Mouse (Mus musculus) heart, embryonic 12.5 days (tissue): ENCODE measurements around the gene Cul7. TPM values are rescaled to one million over a fixed set of nuclear protein-coding genes. Genes with fewer than 3 reads are reported as not detected.

ENCODE experiments used
- ATAC-seq: fragments of 200-750 bp; cut with Nextera tagmentation; 2 replicates; pipeline ENCODE4 v1.8.0; 2017; ENCODE audit warnings: moderate TSS enrichment, moderate library complexity; ENCODE audit not compliant: insufficient number of reproducible peaks, low FRiP score
- H3K27ac ChIP-seq: fragments of 300-500 bp; sonication (generic); 2 replicates; pipeline ENCODE4 v1.5.1; 2016; ENCODE audit warnings: mild to moderate bottlenecking, moderate library complexity; ENCODE audit not compliant: poor library complexity, severe bottlenecking
- H3K27me3 ChIP-seq: fragments of 300-500 bp; sonication (generic); replicated peaks from 2 replicates; pipeline ENCODE4 v1.6.1; 2016; ENCODE audit warnings: mild to moderate bottlenecking, moderate library complexity
- H3K36me3 ChIP-seq: fragments of 300-500 bp; sonication (generic); 2 replicates; pipeline ENCODE4 v1.6.1; 2016; ENCODE audit warnings: mild to moderate bottlenecking, moderate library complexity
- H3K4me1 ChIP-seq: fragments of 300-500 bp; sonication (generic); replicated peaks from 2 replicates; pipeline ENCODE4 v1.6.1; 2016; ENCODE audit warnings: mild to moderate bottlenecking
- H3K4me2 ChIP-seq: fragments of 300-500 bp; sonication (generic); 2 replicates; pipeline ENCODE4 v1.6.1; 2016; ENCODE audit warnings: mild to moderate bottlenecking, moderate library complexity
- H3K4me3 ChIP-seq: fragments of 300-500 bp; sonication (generic); 2 replicates; pipeline ENCODE4 v1.5.1; 2016; ENCODE audit warnings: mild to moderate bottlenecking
- H3K9ac ChIP-seq: fragments of 300-500 bp; sonication (generic); 2 replicates; pipeline ENCODE4 v1.6.1; 2016; ENCODE audit warnings: mild to moderate bottlenecking, moderate library complexity
- H3K9me3 ChIP-seq: fragments of 300-500 bp; sonication (generic); replicated peaks from 2 replicates; pipeline ENCODE4 v1.6.1; 2016; ENCODE audit warnings: mild to moderate bottlenecking, moderate library complexity
- WGBS: fragments of 180-500 bp; shearing (Covaris S2); methylation state at CpG from one replicate; pipeline ENCODE4 v1.1.7; 2016; 5-methylcytosine and 5-hydroxymethylcytosine counted together
- polyA plus RNA-seq: library from polyadenylated mRNA; unstranded; fragments of >200 nt; fragmentation: Nextera tagmentation; extraction: Ambion mirVana; gene quantifications from 2 replicates; pipeline ENCODE4 v1.2.1, GENCODE M21; 2016

The Cul7 gene
- polyA plus RNA-seq, 1 experiment from 2014 or later = 53.1 TPM

DNA sequence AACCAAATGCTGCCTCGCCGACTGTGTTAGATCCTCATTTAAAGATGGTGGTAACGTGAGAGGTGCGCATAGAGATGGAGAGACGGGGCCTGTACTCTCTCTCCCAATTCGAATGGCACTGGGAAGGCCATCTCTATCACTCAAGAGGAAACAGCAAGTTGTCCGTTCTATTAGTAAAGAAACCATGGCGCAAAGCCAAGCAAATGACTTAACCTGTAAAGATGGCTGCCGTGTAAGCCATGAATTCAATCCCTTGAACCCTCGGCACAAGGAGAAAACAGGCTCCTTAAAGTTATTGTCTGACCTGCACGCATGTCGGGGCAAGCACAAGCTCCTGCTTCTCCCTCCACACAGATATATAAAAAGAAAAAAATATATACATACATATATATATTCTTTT lies 32.3 kb upstream of the Cul7 start:
- no peaks in the 10 kb centered on the region for H3K9me3 ChIP-seq
- H3K27me3 ChIP-seq = no peaks in the 10 kb centered on the region
- no peak for ATAC-seq
- peak overlapping the region; percentile 93 for H3K27ac ChIP-seq
- peak overlapping the region; percentile 5; the same call in 1 of the 2 replicates for H3K4me3 ChIP-seq
- H3K4me1 ChIP-seq = peaks cover 87% of the 10 kb centered on the region
- 47% methylated on average over 12 of the region's 12 CpGs for WGBS
- no peaks in the 10 kb centered on the region for H3K36me3 ChIP-seq
- H3K4me2 ChIP-seq = peak overlapping the region; percentile 54
- peak overlapping the region; percentile 70 for H3K9ac ChIP-seq

DNA sequence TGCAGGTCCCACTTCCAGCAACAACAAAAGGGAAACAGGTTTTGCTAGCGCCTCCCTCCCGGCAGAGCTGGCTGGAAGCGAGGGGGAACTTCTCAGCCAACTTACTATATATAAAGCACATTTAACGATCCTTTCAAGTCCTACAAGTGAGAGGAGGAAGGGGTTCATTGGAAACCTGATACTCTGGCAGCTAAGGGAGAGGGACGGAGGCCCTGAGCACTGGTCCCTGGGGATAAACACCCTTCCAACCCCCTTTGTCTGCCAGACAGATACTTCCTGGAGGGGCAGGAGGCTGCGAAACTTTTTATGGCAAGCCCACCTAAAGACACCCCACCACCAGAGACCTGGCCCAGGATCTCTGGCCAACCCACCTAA lies 31.8 kb upstream of the Cul7 start:
- Histone ChIP-seq H3K36me3 (no peaks in the 10 kb centered on the region), H3K27me3 (no peaks in the 10 kb centered on the region), H3K9ac (peak overlapping the region; percentile 70), H3K4me3 (peak overlapping the region; percentile 8; the same call in 1 of the 2 replicates), H3K9me3 (no peaks in the 10 kb centered on the region), H3K4me2 (peak overlapping the region; percentile 54), H3K4me1 (peaks cover 87% of the 10 kb centered on the region), H3K27ac (peak overlapping the region; percentile 93)
- ATAC-seq = no peak
- 8% methylated on average over 6 of the region's 6 CpGs for WGBS

DNA sequence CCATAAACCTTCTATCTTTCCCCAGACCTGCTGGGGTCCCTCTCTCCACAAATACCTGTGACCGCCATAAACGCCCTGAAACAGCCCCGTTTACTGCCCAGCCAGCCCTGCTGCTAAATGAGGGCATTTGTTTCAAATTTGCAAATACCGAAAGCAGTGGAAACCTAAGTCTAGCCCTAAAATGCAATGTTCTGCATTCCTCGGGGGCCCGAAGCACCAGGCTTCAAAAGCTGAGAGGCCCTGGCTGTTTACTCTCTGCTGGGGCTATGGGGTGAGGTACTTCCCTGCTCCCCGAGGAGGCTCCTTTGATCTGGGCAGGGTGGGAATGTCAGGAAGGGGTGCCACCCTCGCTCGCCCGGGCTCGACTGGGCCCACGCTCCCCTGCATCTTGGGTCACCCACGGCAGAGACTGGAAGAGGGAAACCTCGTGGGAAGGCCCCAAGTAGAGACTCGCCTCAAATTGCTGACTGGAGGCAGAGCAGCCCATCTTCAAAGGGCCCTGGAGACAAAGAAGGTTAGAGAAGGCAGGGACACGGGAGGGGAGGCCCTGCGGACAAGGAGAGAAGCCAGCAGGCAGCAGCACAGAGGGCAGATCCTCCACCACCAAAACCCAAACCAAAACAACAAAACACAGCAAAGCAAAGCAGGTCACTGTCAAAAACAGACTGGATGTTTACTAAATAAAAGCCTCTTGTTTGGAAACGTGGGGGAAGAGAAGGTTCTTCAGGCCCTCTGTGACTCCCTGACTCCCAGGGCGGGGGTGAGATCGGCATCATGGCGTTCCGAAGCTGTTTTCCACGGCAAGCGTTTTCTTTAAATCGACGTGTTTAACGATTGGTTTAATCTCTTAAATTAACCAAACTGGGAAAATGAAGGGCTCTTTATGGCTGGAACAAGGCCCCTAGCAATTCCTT lies 31.1 kb upstream of the Cul7 start:
- Histone ChIP-seq H3K9me3 (no peaks in the 10 kb centered on the region), H3K4me2 (peak overlapping the region; percentile 54), H3K27me3 (no peaks in the 10 kb centered on the region), H3K36me3 (no peaks in the 10 kb centered on the region), H3K4me1 (peaks cover 87% of the 10 kb centered on the region), H3K4me3 (peak overlapping the region; percentile 8), H3K9ac (peak overlapping the region; percentile 70), H3K27ac (peak overlapping the region; percentile 93)
- 13% methylated on average over 27 of the region's 27 CpGs for WGBS
- no peak for ATAC-seq

DNA sequence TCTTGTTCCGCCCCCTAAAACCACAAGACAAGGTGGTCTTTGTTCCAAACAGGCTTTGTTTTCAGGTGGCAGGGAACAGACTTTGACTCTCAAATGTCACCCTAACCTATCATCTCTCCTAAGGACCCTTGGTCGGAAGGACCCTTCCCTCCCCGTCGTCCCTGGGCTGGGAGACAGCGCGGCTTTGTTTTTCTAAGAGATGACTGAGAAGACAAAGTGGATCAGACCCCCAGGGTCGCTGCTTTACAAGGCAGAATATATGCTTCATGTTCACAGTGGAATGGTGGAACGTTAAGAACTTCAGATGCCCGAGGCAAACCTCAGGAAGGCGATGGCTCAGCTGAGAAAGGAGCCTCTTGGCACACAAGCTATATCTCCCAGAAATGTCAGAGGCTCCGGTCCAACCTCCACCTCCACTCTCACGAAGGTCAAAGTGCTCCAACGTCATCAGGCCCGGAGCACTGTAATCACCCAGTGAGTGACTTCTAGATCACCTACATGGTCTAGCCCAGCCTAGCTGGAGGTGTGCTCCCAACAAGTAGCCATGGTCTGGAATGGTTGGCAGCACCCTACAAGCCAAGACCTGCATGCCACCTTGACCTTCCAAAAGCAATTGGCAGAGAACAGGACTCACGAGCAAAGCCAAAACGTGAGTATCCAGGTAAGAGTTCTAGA lies 30.3 kb upstream of the Cul7 start:
- Histone ChIP-seq H3K4me3 (no peak overlapping the region), H3K4me1 (peaks cover 89% of the 10 kb centered on the region), H3K27me3 (no peaks in the 10 kb centered on the region), H3K27ac (peak overlapping the region; percentile 93), H3K4me2 (peak overlapping the region; percentile 54), H3K36me3 (no peaks in the 10 kb centered on the region), H3K9ac (peak overlapping the region; percentile 70), H3K9me3 (no peaks in the 10 kb centered on the region)
- 29% methylated on average over 16 of the region's 16 CpGs for WGBS
- ATAC-seq = no peak

DNA sequence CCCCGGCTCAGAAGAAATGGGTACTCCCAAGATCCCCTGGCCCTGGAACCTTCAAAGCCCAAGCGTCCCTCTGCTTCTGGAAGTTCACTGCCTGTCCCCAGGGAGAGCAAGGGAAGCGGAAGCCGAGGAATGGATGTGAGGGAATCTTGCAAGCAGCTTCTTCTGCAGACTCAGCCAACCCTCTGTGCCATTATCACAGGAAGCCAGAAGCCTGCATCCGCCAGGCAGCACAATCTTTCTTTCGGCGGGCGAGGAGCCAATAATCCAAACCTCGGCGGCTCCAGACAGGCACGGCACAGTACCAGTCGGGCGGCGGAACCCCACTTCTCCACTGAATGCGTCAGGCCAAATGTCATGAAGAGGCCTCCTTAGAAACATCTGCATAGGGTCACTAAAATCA lies 28.8 kb upstream of the Cul7 start:
- 21% methylated on average over 15 of the region's 15 CpGs for WGBS
- H3K27ac ChIP-seq = peak overlapping the region; percentile 93
- peaks cover 99% of the 10 kb centered on the region for H3K4me1 ChIP-seq
- ATAC-seq = peak; percentile 60; the same call in 1 of the 2 replicates
- peak overlapping the region; percentile 33; the same call in 1 of the 2 replicates for H3K9ac ChIP-seq
- no peaks in the 10 kb centered on the region for H3K36me3 ChIP-seq
- peak overlapping the region; percentile 13 for H3K4me3 ChIP-seq
- H3K9me3 ChIP-seq = no peaks in the 10 kb centered on the region
- peak overlapping the region; percentile 60 for H3K4me2 ChIP-seq
- H3K27me3 ChIP-seq = no peaks in the 10 kb centered on the region

DNA sequence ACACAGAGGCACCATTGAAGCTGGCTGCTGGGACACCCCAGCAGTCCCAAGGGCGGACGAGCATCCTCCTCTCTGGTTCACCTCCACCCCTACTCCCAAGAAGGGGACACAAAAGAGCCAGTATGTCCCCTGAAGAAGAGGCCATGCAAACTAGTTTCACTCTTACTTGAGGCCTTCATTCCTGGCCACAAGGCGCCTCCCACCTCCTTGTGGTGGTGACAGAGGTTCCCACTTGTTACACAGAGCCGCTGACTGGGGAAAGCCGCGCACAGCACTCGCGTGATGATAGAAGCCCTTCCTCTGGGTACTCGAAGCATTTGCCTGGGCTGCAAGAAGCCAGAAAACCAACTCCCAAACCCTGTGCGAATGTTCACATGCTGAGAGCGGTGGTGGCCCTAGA lies 27.9 kb upstream of the Cul7 start:
- H3K4me1 ChIP-seq = peaks cover 99% of the 10 kb centered on the region
- ATAC-seq = no peak
- H3K4me2 ChIP-seq = peak overlapping the region; percentile 60
- WGBS = 38% methylated on average over 11 of the region's 11 CpGs
- H3K27ac ChIP-seq = peak overlapping the region; percentile 93
- no peaks in the 10 kb centered on the region for H3K9me3 ChIP-seq
- no peaks in the 10 kb centered on the region for H3K27me3 ChIP-seq
- H3K36me3 ChIP-seq = no peaks in the 10 kb centered on the region
- H3K9ac ChIP-seq = peak overlapping the region; percentile 55
- no peak overlapping the region for H3K4me3 ChIP-seq

DNA sequence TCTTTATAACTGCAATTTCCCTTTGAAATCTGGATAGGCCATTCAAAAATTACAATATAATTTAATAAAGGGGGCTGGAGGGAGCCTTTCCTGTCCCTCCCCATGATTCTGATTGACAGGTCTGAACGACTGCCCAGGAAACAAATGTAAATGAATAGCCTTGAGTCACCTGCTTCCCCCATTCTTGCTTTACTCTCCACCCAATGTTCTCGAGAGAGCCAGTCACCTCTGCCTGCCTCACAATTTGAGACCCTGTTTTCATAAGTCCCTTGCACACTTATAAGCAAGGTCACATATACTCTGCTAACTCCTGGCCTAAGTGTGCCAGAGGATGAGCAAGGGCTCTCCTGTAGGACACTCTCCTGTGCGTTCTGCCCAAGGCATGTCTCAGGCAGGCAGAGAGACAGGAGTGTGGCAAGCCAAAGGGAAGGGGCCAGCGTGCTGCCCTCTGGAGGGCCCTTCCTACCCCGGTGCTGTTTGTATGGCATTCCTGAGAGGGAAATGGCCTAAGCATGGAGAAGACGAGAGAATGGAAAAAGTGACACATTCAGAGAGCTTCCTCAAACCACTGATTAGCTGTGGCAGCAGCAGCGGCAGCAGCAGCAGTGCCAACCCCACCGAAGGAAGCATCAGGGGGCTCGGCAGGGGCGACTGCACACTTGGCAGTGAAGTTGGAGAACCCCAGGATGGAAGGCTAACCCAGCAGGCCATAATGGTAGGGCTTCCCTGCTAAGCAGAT lies 26.1 kb upstream of the Cul7 start:
- peak overlapping the region; percentile 91 for H3K27ac ChIP-seq
- H3K4me1 ChIP-seq = peaks cover 91% of the 10 kb centered on the region
- H3K36me3 ChIP-seq = no peaks in the 10 kb centered on the region
- H3K27me3 ChIP-seq = no peaks in the 10 kb centered on the region
- peak; percentile 36 for ATAC-seq
- peak overlapping the region; percentile 62 for H3K4me2 ChIP-seq
- no peaks in the 10 kb centered on the region for H3K9me3 ChIP-seq
- H3K4me3 ChIP-seq = peak overlapping the region; percentile 32
- WGBS = 9% methylated on average over 10 of the region's 10 CpGs
- H3K9ac ChIP-seq = peak overlapping the region; percentile 65

DNA sequence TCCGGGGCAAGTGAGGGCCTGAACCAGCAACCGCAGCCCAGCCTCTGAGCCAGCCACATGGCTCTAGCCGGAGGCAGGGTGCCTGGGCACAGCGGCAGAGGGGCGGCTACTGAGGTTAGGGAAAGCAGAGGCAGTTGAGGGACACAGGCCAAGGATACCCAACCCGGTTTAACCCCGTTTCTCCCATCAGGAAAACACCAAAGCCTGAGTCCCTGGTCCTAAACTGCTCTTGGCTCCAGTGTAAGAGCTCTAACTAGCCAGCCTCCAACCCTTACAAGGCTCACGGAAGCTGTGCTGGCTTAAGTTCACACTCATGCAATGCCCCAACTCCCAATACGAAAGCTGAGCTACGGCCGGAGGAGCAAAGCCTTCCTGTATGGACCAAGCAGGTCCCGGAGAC lies 25.5 kb upstream of the Cul7 start:
- peak overlapping the region; percentile 32 for H3K4me3 ChIP-seq
- H3K4me1 ChIP-seq = peaks cover 86% of the 10 kb centered on the region
- peak overlapping the region; percentile 65 for H3K9ac ChIP-seq
- H3K9me3 ChIP-seq = no peaks in the 10 kb centered on the region
- H3K36me3 ChIP-seq = no peaks in the 10 kb centered on the region
- H3K4me2 ChIP-seq = peak overlapping the region; percentile 62
- peak overlapping the region; percentile 91 for H3K27ac ChIP-seq
- WGBS = 48% methylated on average over 12 of the region's 12 CpGs
- H3K27me3 ChIP-seq = no peaks in the 10 kb centered on the region
- no peak for ATAC-seq

DNA sequence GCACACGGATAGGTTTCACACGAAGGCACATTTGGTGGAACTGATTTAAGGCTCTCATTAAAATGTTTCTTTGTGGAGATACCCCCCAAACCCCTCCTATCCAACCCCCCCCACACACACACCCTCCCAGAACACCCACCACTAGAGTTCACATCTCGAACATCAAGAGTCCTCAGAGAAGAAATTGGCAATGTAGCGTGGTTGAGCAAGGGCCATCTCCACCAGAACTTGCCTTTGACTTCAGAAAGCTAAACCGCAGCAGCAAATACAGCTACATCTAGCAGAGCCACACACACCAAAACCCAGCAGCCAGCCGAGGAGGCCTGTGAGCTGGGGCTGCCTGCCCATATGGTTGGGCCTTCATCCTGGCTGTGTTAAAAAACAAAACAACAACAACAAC lies 22.7 kb upstream of the Cul7 start:
- WGBS = 56% methylated on average over 6 of the region's 6 CpGs
- no peak for ATAC-seq
- Histone ChIP-seq H3K36me3 (peaks cover 9% of the 10 kb centered on the region), H3K9me3 (no peaks in the 10 kb centered on the region), H3K27me3 (no peaks in the 10 kb centered on the region), H3K4me2 (peak overlapping the region; percentile 88), H3K9ac (peak overlapping the region; percentile 95), H3K27ac (peak overlapping the region; percentile 94; the same call in 1 of the 2 replicates), H3K4me3 (peak overlapping the region; percentile 79), H3K4me1 (peaks cover 75% of the 10 kb centered on the region)

DNA sequence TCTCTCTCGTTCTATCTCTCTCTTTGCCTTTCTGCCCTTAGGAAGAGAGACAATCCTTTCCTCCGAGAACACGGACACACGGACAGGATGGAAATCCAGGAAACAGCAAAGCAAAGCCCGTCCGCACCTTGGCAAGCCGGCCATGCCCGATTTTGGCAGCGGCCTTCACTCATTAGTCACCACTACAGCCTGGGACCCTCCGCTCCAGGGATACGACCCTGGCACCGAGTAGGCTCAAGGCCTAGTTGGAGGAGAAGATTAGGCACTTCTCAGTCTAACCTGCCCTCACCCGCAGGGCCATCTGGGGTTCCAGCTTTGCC lies 21.7 kb upstream of the Cul7 start:
- under 1% methylated on average over 13 of the region's 13 CpGs for WGBS
- Histone ChIP-seq H3K4me1 (peaks cover 65% of the 10 kb centered on the region), H3K4me3 (peak overlapping the region; percentile 79), H3K27ac (peak overlapping the region; percentile 94), H3K27me3 (no peaks in the 10 kb centered on the region), H3K9ac (peak overlapping the region; percentile 95), H3K9me3 (no peaks in the 10 kb centered on the region), H3K4me2 (peak overlapping the region; percentile 88), H3K36me3 (peaks cover 18% of the 10 kb centered on the region)
- no peak; the same call in 1 of the 2 replicates for ATAC-seq
